In the genomic region with DNA sequence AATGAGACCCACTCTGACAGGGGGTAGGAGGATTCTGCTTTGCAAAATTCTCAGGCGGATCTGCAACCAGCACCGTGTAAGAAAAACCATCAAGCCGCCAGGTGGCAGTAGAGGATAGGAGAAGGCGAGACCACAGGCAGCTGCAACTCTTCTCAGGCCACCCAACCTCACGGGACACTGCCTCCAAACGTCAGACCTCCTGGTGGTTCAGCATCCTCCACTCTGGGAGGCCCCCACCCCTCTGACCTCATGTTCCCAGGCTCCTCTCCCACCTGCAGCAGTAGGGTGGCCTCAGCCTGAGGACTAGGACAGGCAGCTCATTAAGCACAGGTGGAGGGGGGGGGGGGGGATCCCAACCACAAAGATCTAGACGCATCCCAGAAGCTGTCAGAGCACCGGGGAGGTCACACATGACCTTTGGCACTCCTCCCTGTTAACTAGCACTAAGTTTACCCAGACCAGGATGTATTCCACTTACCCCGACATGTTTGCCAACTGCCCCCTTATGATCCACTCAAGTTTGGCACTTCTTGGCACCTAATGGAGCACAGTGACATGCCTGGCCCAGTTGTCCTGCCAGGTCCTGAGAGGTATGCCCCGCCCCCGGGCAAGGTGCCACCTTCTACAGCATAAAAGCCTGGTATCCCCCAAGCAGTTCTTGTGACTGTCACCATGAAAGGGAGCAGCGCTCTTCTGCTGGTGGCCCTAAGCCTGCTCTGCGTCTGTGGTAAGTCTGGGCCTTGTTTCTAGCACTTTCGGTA, we compare ENCODE assay signal across 8 mouse cellular contexts. TPM values are rescaled to one million over a fixed set of nuclear protein-coding genes. Genes with fewer than 3 reads are reported as not detected.
DNase-seq lines count a peak whose midpoint lies in the region; ATAC-seq and TF ChIP-seq lines count a peak whose summit lies in the region.

A gene (plus strand): TSS at position 643 of the 761 bp plus-strand sequence.

- no peak within 1 kb of the TSS for H3K4me3 ChIP-seq in ES-Bruce4 (ENCODE audit: low read depth, low read length)
- H3K4me3 ChIP-seq in forebrain, embryonic 15.5 days: no peak within 1 kb of the TSS
- no peak within 1 kb of the TSS for H3K4me3 ChIP-seq in neural tube, embryonic 14.5 days (ENCODE audit: low read depth, low read length)

- ATAC-seq in forebrain, embryonic 15.5 days (replicated peaks): peak; percentile 85
- peak; percentile 85 for ATAC-seq in neural tube, embryonic 14.5 days (ENCODE audit: low read depth)

- peaks cover 10% of the 10 kb centered on the region for H3K4me1 ChIP-seq in ES-Bruce4 (ENCODE audit: control insufficient read depth, insufficient read depth, low read length)
- peaks cover 3% of the 10 kb centered on the region; the same call in 1 of the 2 replicates for H3K4me1 ChIP-seq in forebrain, embryonic 15.5 days
- H3K4me1 ChIP-seq in neural tube, embryonic 14.5 days (ENCODE audit: control insufficient read depth, insufficient read depth, low read length): no peaks in the 10 kb centered on the region

- H3K27me3 ChIP-seq in ES-Bruce4 (ENCODE audit: control insufficient read depth, insufficient read depth, low read length, poor library complexity, severe bottlenecking): no peaks in the 10 kb centered on the region
- peaks cover 3% of the 10 kb centered on the region; the same call in 1 of the 2 replicates for H3K27me3 ChIP-seq in forebrain, embryonic 15.5 days
- H3K27me3 ChIP-seq in neural tube, embryonic 14.5 days (ENCODE audit: control insufficient read depth, insufficient read depth, low read length): no peaks in the 10 kb centered on the region

- no peak within 1 kb of the TSS for H3K27ac ChIP-seq in ES-Bruce4 (ENCODE audit: insufficient read depth, low read length)
- no peak within 1 kb of the TSS for H3K27ac ChIP-seq in forebrain, embryonic 15.5 days (replicated peaks)
- H3K27ac ChIP-seq in neural tube, embryonic 14.5 days (ENCODE audit: low read depth, low read length): no peak within 1 kb of the TSS

- no peak for TF ChIP-seq POLR2A in ES-Bruce4 (IDR thresholded peaks at IDR 0.05; ENCODE audit: insufficient read depth, low read length)

- peak; percentile 87 for TF ChIP-seq CTCF in ES-Bruce4 (IDR thresholded peaks at IDR 0.05; ENCODE audit: low read depth, low read length)

- WGBS in forebrain, embryonic 15.5 days: 29% methylated on average over 14 of the region's 14 CpGs
- WGBS in neural tube, embryonic 14.5 days: 36% methylated on average over 14 of the region's 14 CpGs

- no peak within 1 kb of the TSS; the same call in 1 of the 2 replicates for H3K4me2 ChIP-seq in forebrain, embryonic 15.5 days (replicated peaks)
- no peak within 1 kb of the TSS for H3K4me2 ChIP-seq in neural tube, embryonic 14.5 days (ENCODE audit: low read depth, low read length)

- DNase-seq in cerebellum, adult 11 months: peak; percentile 83
- DNase-seq in heart, postnatal 36 days: peak; percentile 91 to 96
- peak; percentile 77 to 92 for DNase-seq in layer of hippocampus, adult 18-20 months (ENCODE audit: low spot score in 2 of 2)
- DNase-seq in lung, adult 18-20 months: peak; percentile 90 to 93
- DNase-seq in telencephalon, adult 2 months (ENCODE audit: low read depth, low spot score): peak; percentile 68

- no peak within 1 kb of the TSS for H3K9ac ChIP-seq in ES-Bruce4 (ENCODE audit: low read depth, poor library complexity, severe bottlenecking)
- no peak within 1 kb of the TSS for H3K9ac ChIP-seq in forebrain, embryonic 15.5 days (replicated peaks)
- no peak within 1 kb of the TSS for H3K9ac ChIP-seq in neural tube, embryonic 14.5 days (replicated peaks; ENCODE audit: low read depth, low read length)

- intact Hi-C loops in heart, postnatal 36 days (cut with DNase I): loop anchor here (1.0 to 5.0 kb wide), 4 partner anchors 58 to 327 kb away; a partner anchor contains a TSS

- no peaks in the 10 kb centered on the region for H3K36me3 ChIP-seq in ES-Bruce4 (ENCODE audit: control insufficient read depth, insufficient read depth, low read length, poor library complexity, severe bottlenecking)
- no peaks in the 10 kb centered on the region for H3K36me3 ChIP-seq in forebrain, embryonic 15.5 days
- H3K36me3 ChIP-seq in neural tube, embryonic 14.5 days (ENCODE audit: control insufficient read depth, insufficient read depth, low read length): no peaks in the 10 kb centered on the region

- 0 out of 2 replicates have a peak, but pooled peaks have one; percentile 66 for TF ChIP-seq EP300 in ES-Bruce4 (IDR thresholded peaks at IDR 0.05; ENCODE audit: insufficient read depth, low read depth, low read length)

- H3K9me3 ChIP-seq in ES-Bruce4 (replicated peaks; ENCODE audit: control insufficient read depth, insufficient read depth, low read length, poor library complexity, severe bottlenecking): no peaks in the 10 kb centered on the region
- no peaks in the 10 kb centered on the region for H3K9me3 ChIP-seq in forebrain, embryonic 15.5 days
- no peaks in the 10 kb centered on the region for H3K9me3 ChIP-seq in neural tube, embryonic 14.5 days (ENCODE audit: control insufficient read depth, low read length)

RNA-seq across cellular contexts. Expression of the gene that starts here (rescaled TPM):
- not detected in 2 replicates for polyA plus RNA-seq in ES-Bruce4 (2011; ENCODE audit: insufficient read depth, insufficient read length, low read depth, missing spikeins)
- polyA plus RNA-seq in forebrain, embryonic 15.5 days (2015; fragmentation: Nextera tagmentation; extraction: Ambion mirVana): not detected in 2 replicates
- total RNA-seq in heart, postnatal 36 days (2021): 10 to 100 TPM; 23.9 to 24.8 TPM
- not detected for total RNA-seq in layer of hippocampus, adult 18-20 months (2021)
- not detected in 2 replicates for polyA plus RNA-seq in neural tube, embryonic 14.5 days (2014; fragmentation: Nextera tagmentation; extraction: Ambion mirVana)

Comparison
In these comparisons a context has a peak if more than half of its experiments do, and no peak if none do; other contexts are left out.
1. RNA of the gene that starts here (total RNA-seq): 23.9 to 24.8 TPM in heart, postnatal 36 days; not detected in layer of hippocampus, adult 18-20 months; every median in the first group is over 10 times any median in the second.
2. Peak in ATAC-seq in forebrain, embryonic 15.5 days; RNA of the gene not detected or under 1 TPM.
3. Peak in DNase-seq in layer of hippocampus, adult 18-20 months; RNA of the gene not detected or under 1 TPM.
4. Peak in ATAC-seq in neural tube, embryonic 14.5 days; RNA of the gene not detected or under 1 TPM.
5. Peak in every context shown above with its lines, with median percentiles within 50 percentile points of each other: DNase-seq.